Mouse (Mus musculus) liver, postnatal 0 days (tissue): ENCODE measurements around the gene Smc5.

Experiments used
- CTCF ChIP-seq: sonication (generic); IDR thresholded peaks from 2 replicates; pipeline ENCODE4 v1.5.1; 2016; ENCODE audit warnings: antibody characterized with exemption, low read depth
- EP300 ChIP-seq: IDR thresholded peaks from 2 replicates; pipeline ENCODE4 v1.6.1; 2016; ENCODE audit warnings: antibody characterized with exemption, low read depth, mild to moderate bottlenecking

GRCm38 (mm10) chr19:23214326-23214725 is 59.4 kb downstream of the Smc5 start:
- no peak for TF ChIP-seq CTCF
- TF ChIP-seq EP300: no peak
